Mouse (Mus musculus): ENCODE results near the gene Gm11172. TPM values are rescaled to one million over a fixed set of nuclear protein-coding genes. Genes with fewer than 3 reads are reported as not detected.
"Not testable (repeated sequence)": the region's sequence is repeated elsewhere in the genome, so short reads cannot be mapped to it uniquely, and the experiment has no call there.

Gene Gm11172
- polyA plus RNA-seq, 1 experiment from 2014 or later, result not detected

GRCm38 (mm10) chr16:10790702-10791101 lies 22.0 kb upstream of the Gm11172 start, which contains the start of gene Prm3:
Gene Prm3, minus strand, starts transcription at chr16:10790914.
- Histone ChIP-seq H3K9ac (replicated peaks; ENCODE audit: low read depth, low read length) (no peak within 1 kb of the TSS), H3K4me1 (ENCODE audit: control insufficient read depth, insufficient read depth, low read length) (no peaks in the 10 kb centered on the region), H3K9me3 (ENCODE audit: control insufficient read depth, low read length) (no peaks in the 10 kb centered on the region), H3K4me3 (ENCODE audit: low read depth, low read length) (no peak within 1 kb of the TSS), H3K27me3 (ENCODE audit: control insufficient read depth, insufficient read depth, low read length) (no peaks in the 10 kb centered on the region), H3K4me2 (ENCODE audit: low read depth, low read length) (no peak within 1 kb of the TSS), H3K36me3 (ENCODE audit: control insufficient read depth, insufficient read depth, low read length) (no peaks in the 10 kb centered on the region), H3K27ac (ENCODE audit: low read depth, low read length) (no peak within 1 kb of the TSS)
- 82% methylated on average over 9 of the region's 9 CpGs for WGBS
- ATAC-seq (ENCODE audit: low read depth), result no peak

GRCm38 (mm10) chr16:10796034-10796433 lies 16.7 kb upstream of the Gm11172 start, which contains the start of gene Prm2:
Gene Prm2, minus strand, starts transcription at chr16:10796134.
- no peak within 1 kb of the TSS for H3K4me3 ChIP-seq (ENCODE audit: low read depth, low read length)
- 76% methylated on average over 6 of the region's 6 CpGs for WGBS
- H3K4me2 ChIP-seq (ENCODE audit: low read depth, low read length), result no peak within 1 kb of the TSS
- no peak for ATAC-seq (ENCODE audit: low read depth)
- H3K27me3 ChIP-seq (ENCODE audit: control insufficient read depth, insufficient read depth, low read length), result no peaks in the 10 kb centered on the region; the same call in 1 of the 2 replicates
- H3K9me3 ChIP-seq (ENCODE audit: control insufficient read depth, low read length), result no peaks in the 10 kb centered on the region
- no peaks in the 10 kb centered on the region for H3K36me3 ChIP-seq (ENCODE audit: control insufficient read depth, insufficient read depth, low read length)
- no peak within 1 kb of the TSS for H3K9ac ChIP-seq (replicated peaks; ENCODE audit: low read depth, low read length)
- no peaks in the 10 kb centered on the region for H3K4me1 ChIP-seq (ENCODE audit: control insufficient read depth, insufficient read depth, low read length)
- no peak within 1 kb of the TSS for H3K27ac ChIP-seq (ENCODE audit: low read depth, low read length)

- 92% methylated on average over 3 of the region's 3 CpGs for WGBS
- H3K27me3 ChIP-seq (ENCODE audit: control insufficient read depth, insufficient read depth, low read length); H3K4me2 ChIP-seq (ENCODE audit: low read depth, low read length); ATAC-seq (ENCODE audit: low read depth); H3K27ac ChIP-seq (ENCODE audit: low read depth, low read length); H3K36me3 ChIP-seq (ENCODE audit: control insufficient read depth, insufficient read depth, low read length); H3K9me3 ChIP-seq (ENCODE audit: control insufficient read depth, low read length); H3K4me3 ChIP-seq (ENCODE audit: low read depth, low read length); H3K9ac ChIP-seq (replicated peaks; ENCODE audit: low read depth, low read length); H3K4me1 ChIP-seq (ENCODE audit: control insufficient read depth, insufficient read depth, low read length): not testable (repeated sequence)
Observed at GRCm38 (mm10) chr16:10802420-10802819, 10.3 kb upstream of the Gm11172 start.

GRCm38 (mm10) chr16:10805789-10806527 lies 6.8 kb upstream of the Gm11172 start, which contains the start of gene Prm1:
Gene Prm1, minus strand, starts transcription at chr16:10805839.
- no peaks in the 10 kb centered on the region for H3K4me1 ChIP-seq (ENCODE audit: control insufficient read depth, insufficient read depth, low read length)
- no peaks in the 10 kb centered on the region for H3K9me3 ChIP-seq (ENCODE audit: control insufficient read depth, low read length)
- no peak within 1 kb of the TSS for H3K4me3 ChIP-seq (ENCODE audit: low read depth, low read length)
- WGBS, result 79% methylated on average over 10 of the region's 10 CpGs
- no peak within 1 kb of the TSS for H3K4me2 ChIP-seq (ENCODE audit: low read depth, low read length)
- no peak within 1 kb of the TSS for H3K9ac ChIP-seq (replicated peaks; ENCODE audit: low read depth, low read length)
- no peaks in the 10 kb centered on the region for H3K36me3 ChIP-seq (ENCODE audit: control insufficient read depth, insufficient read depth, low read length)
- H3K27ac ChIP-seq (ENCODE audit: low read depth, low read length), result no peak within 1 kb of the TSS
- H3K27me3 ChIP-seq (ENCODE audit: control insufficient read depth, insufficient read depth, low read length), result no peaks in the 10 kb centered on the region
- no peak for ATAC-seq (ENCODE audit: low read depth)

- Histone ChIP-seq H3K4me2 (ENCODE audit: low read depth, low read length) (no peak overlapping the region), H3K36me3 (ENCODE audit: control insufficient read depth, insufficient read depth, low read length) (no peaks in the 10 kb centered on the region), H3K27ac (ENCODE audit: low read depth, low read length) (no peak overlapping the region), H3K9me3 (ENCODE audit: control insufficient read depth, low read length) (no peaks in the 10 kb centered on the region), H3K9ac (replicated peaks; ENCODE audit: low read depth, low read length) (no peak overlapping the region), H3K4me1 (ENCODE audit: control insufficient read depth, insufficient read depth, low read length) (no peaks in the 10 kb centered on the region), H3K4me3 (ENCODE audit: low read depth, low read length) (no peak overlapping the region), H3K27me3 (ENCODE audit: control insufficient read depth, insufficient read depth, low read length) (no peaks in the 10 kb centered on the region)
- no peak for ATAC-seq (ENCODE audit: low read depth)
- 92% methylated on average over 1 of the region's 1 CpGs for WGBS
Observed at GRCm38 (mm10) chr16:10810376-10810775, 2.3 kb upstream of the Gm11172 start.

- no peak overlapping the region for H3K4me3 ChIP-seq (ENCODE audit: low read depth, low read length)
- ATAC-seq (ENCODE audit: low read depth), result no peak
- H3K36me3 ChIP-seq (ENCODE audit: control insufficient read depth, insufficient read depth, low read length), result no peaks in the 10 kb centered on the region
- H3K27me3 ChIP-seq (ENCODE audit: control insufficient read depth, insufficient read depth, low read length), result no peaks in the 10 kb centered on the region
- no peak overlapping the region for H3K27ac ChIP-seq (ENCODE audit: low read depth, low read length)
- H3K9me3 ChIP-seq (ENCODE audit: control insufficient read depth, low read length), result no peaks in the 10 kb centered on the region
- no peak overlapping the region for H3K9ac ChIP-seq (replicated peaks; ENCODE audit: low read depth, low read length)
- WGBS, result 81% methylated on average over 4 of the region's 4 CpGs
- H3K4me2 ChIP-seq (ENCODE audit: low read depth, low read length), result no peak overlapping the region
- no peaks in the 10 kb centered on the region for H3K4me1 ChIP-seq (ENCODE audit: control insufficient read depth, insufficient read depth, low read length)
Observed at GRCm38 (mm10) chr16:10813726-10814125, 1.0 kb downstream of the Gm11172 start.

GRCm38 (mm10) chr16:10814864-10815263 lies 2.1 kb downstream of the Gm11172 start:
- H3K4me2 ChIP-seq (ENCODE audit: low read depth, low read length), result no peak overlapping the region
- no peaks in the 10 kb centered on the region for H3K36me3 ChIP-seq (ENCODE audit: control insufficient read depth, insufficient read depth, low read length)
- H3K27me3 ChIP-seq (ENCODE audit: control insufficient read depth, insufficient read depth, low read length), result no peaks in the 10 kb centered on the region
- no peaks in the 10 kb centered on the region for H3K9me3 ChIP-seq (ENCODE audit: control insufficient read depth, low read length)
- no peaks in the 10 kb centered on the region for H3K4me1 ChIP-seq (ENCODE audit: control insufficient read depth, insufficient read depth, low read length)
- no peak overlapping the region for H3K4me3 ChIP-seq (ENCODE audit: low read depth, low read length)
- no peak overlapping the region for H3K9ac ChIP-seq (replicated peaks; ENCODE audit: low read depth, low read length)
- WGBS, result 95% methylated on average over 4 of the region's 4 CpGs
- H3K27ac ChIP-seq (ENCODE audit: low read depth, low read length), result no peak overlapping the region
- no peak for ATAC-seq (ENCODE audit: low read depth)

GRCm38 (mm10) chr16:10818579-10819135 lies 5.9 kb downstream of the Gm11172 start:
- no peak overlapping the region for H3K4me2 ChIP-seq (ENCODE audit: low read depth, low read length)
- 81% methylated on average over 4 of the region's 4 CpGs for WGBS
- H3K36me3 ChIP-seq (ENCODE audit: control insufficient read depth, insufficient read depth, low read length), result no peaks in the 10 kb centered on the region
- no peaks in the 10 kb centered on the region for H3K4me1 ChIP-seq (ENCODE audit: control insufficient read depth, insufficient read depth, low read length)
- H3K9ac ChIP-seq (replicated peaks; ENCODE audit: low read depth, low read length), result no peak overlapping the region
- H3K27me3 ChIP-seq (ENCODE audit: control insufficient read depth, insufficient read depth, low read length), result no peaks in the 10 kb centered on the region
- no peak overlapping the region for H3K4me3 ChIP-seq (ENCODE audit: low read depth, low read length)
- H3K9me3 ChIP-seq (ENCODE audit: control insufficient read depth, low read length), result no peaks in the 10 kb centered on the region
- no peak for ATAC-seq (ENCODE audit: low read depth)
- H3K27ac ChIP-seq (ENCODE audit: low read depth, low read length), result no peak overlapping the region

GRCm38 (mm10) chr16:10819966-10820365 lies 7.3 kb downstream of the Gm11172 start:
- Histone ChIP-seq H3K9me3 (ENCODE audit: control insufficient read depth, low read length) (no peaks in the 10 kb centered on the region), H3K36me3 (ENCODE audit: control insufficient read depth, insufficient read depth, low read length) (no peaks in the 10 kb centered on the region), H3K9ac (replicated peaks; ENCODE audit: low read depth, low read length) (no peak overlapping the region), H3K4me2 (ENCODE audit: low read depth, low read length) (no peak overlapping the region), H3K4me3 (ENCODE audit: low read depth, low read length) (no peak overlapping the region), H3K4me1 (ENCODE audit: control insufficient read depth, insufficient read depth, low read length) (no peaks in the 10 kb centered on the region), H3K27ac (ENCODE audit: low read depth, low read length) (no peak overlapping the region), H3K27me3 (ENCODE audit: control insufficient read depth, insufficient read depth, low read length) (no peaks in the 10 kb centered on the region)
- ATAC-seq (ENCODE audit: low read depth), result no peak
- 69% methylated on average over 3 of the region's 3 CpGs for WGBS

All from neural tube, embryonic 14.5 days (tissue).